ENCODE assay signal across 7 mouse cellular contexts in genomic region chr16:4789311-4789768, GRCm38 (mm10). TPM values are rescaled to one million over a fixed set of nuclear protein-coding genes. Genes with fewer than 3 reads are reported as not detected.
DNase-seq lines count a peak whose midpoint lies in the region; ATAC-seq lines count a peak whose summit lies in the region.

No protein-coding gene starts in this region.

- peak overlapping the region; percentile 93 for H3K27ac ChIP-seq in lung, embryonic 15.5 days
- H3K27ac ChIP-seq in embryonic facial prominence, embryonic 12.5 days, result peak overlapping the region; percentile 98
- peak overlapping the region; percentile 97 for H3K27ac ChIP-seq in hindbrain, embryonic 15.5 days (replicated peaks)
- H3K27ac ChIP-seq in midbrain, embryonic 11.5 days (ENCODE audit: low read depth, low read length), result no peak overlapping the region

- peak overlapping the region; percentile 80 for H3K9ac ChIP-seq in lung, embryonic 15.5 days
- peak overlapping the region; percentile 80 for H3K9ac ChIP-seq in embryonic facial prominence, embryonic 12.5 days
- H3K9ac ChIP-seq in hindbrain, embryonic 15.5 days, result peak overlapping the region; percentile 94
- H3K9ac ChIP-seq in midbrain, embryonic 11.5 days (ENCODE audit: low read length), result peak overlapping the region; percentile 87

- under 1% methylated on average over 29 of the region's 29 CpGs for WGBS in lung, embryonic 15.5 days
- under 1% methylated on average over 29 of the region's 29 CpGs for WGBS in embryonic facial prominence, embryonic 12.5 days
- WGBS in hindbrain, embryonic 15.5 days, result 0% methylated on average over 29 of the region's 29 CpGs
- whole genome bisulfite sequencing in midbrain, embryonic 11.5 days, result under 1% methylated on average over 29 of the region's 29 CpGs

- H3K4me3 ChIP-seq in lung, embryonic 15.5 days, result peak overlapping the region; percentile 80
- peak overlapping the region; percentile 81 for H3K4me3 ChIP-seq in embryonic facial prominence, embryonic 12.5 days
- H3K4me3 ChIP-seq in hindbrain, embryonic 15.5 days, result peak overlapping the region; percentile 92
- peak overlapping the region; percentile 65 for H3K4me3 ChIP-seq in midbrain, embryonic 11.5 days (ENCODE audit: low read depth, low read length)

- DNase-seq in lung, postnatal 4 days, result no peak
- peak; percentile 45 for DNase-seq in adipocyte (ENCODE audit: low spot score)
- DNase-seq in midbrain, embryonic 11.5 days (ENCODE audit: low spot score, missing footprints), result no peak
- no peak for DNase-seq in yolk sac, embryonic 10.5 days (ENCODE audit: low spot score)

- H3K4me2 ChIP-seq in lung, embryonic 15.5 days, result peak overlapping the region; percentile 71
- peak overlapping the region; percentile 91 for H3K4me2 ChIP-seq in embryonic facial prominence, embryonic 12.5 days (replicated peaks)
- H3K4me2 ChIP-seq in hindbrain, embryonic 15.5 days, result peak overlapping the region; percentile 86
- H3K4me2 ChIP-seq in midbrain, embryonic 11.5 days, result peak overlapping the region; percentile 73

- H3K27me3 ChIP-seq in lung, embryonic 15.5 days, result no peaks in the 10 kb centered on the region
- H3K27me3 ChIP-seq in embryonic facial prominence, embryonic 12.5 days, result no peaks in the 10 kb centered on the region
- H3K27me3 ChIP-seq in hindbrain, embryonic 15.5 days, result no peaks in the 10 kb centered on the region
- H3K27me3 ChIP-seq in midbrain, embryonic 11.5 days (ENCODE audit: control insufficient read depth, insufficient read depth, low read length), result no peaks in the 10 kb centered on the region

- peak; percentile 46 for ATAC-seq in lung, embryonic 15.5 days (ENCODE audit: borderline replicate concordance, extremely low read depth, low FRiP score, low TSS enrichment)
- peak; percentile 66 for ATAC-seq in embryonic facial prominence, embryonic 12.5 days (ENCODE audit: insufficient number of reproducible peaks, insufficient read depth, low FRiP score, low TSS enrichment)
- peak; percentile 72 for ATAC-seq in hindbrain, embryonic 15.5 days (ENCODE audit: low FRiP score, low read depth)
- ATAC-seq in midbrain, embryonic 11.5 days (ENCODE audit: low FRiP score), result peak; percentile 74

- no peaks in the 10 kb centered on the region for H3K9me3 ChIP-seq in lung, embryonic 15.5 days
- H3K9me3 ChIP-seq in embryonic facial prominence, embryonic 12.5 days, result no peaks in the 10 kb centered on the region
- no peaks in the 10 kb centered on the region for H3K9me3 ChIP-seq in hindbrain, embryonic 15.5 days
- no peaks in the 10 kb centered on the region for H3K9me3 ChIP-seq in midbrain, embryonic 11.5 days (ENCODE audit: control insufficient read depth, low read length)

- peaks cover 32% of the 10 kb centered on the region for H3K4me1 ChIP-seq in lung, embryonic 15.5 days
- H3K4me1 ChIP-seq in embryonic facial prominence, embryonic 12.5 days, result peaks cover 27% of the 10 kb centered on the region
- H3K4me1 ChIP-seq in hindbrain, embryonic 15.5 days (replicated peaks), result peaks cover 53% of the 10 kb centered on the region
- H3K4me1 ChIP-seq in midbrain, embryonic 11.5 days (ENCODE audit: control insufficient read depth, insufficient read depth, low read length), result peaks cover 16% of the 10 kb centered on the region

- no peaks in the 10 kb centered on the region for H3K36me3 ChIP-seq in lung, embryonic 15.5 days
- H3K36me3 ChIP-seq in embryonic facial prominence, embryonic 12.5 days, result no peaks in the 10 kb centered on the region
- H3K36me3 ChIP-seq in hindbrain, embryonic 15.5 days, result no peaks in the 10 kb centered on the region
- H3K36me3 ChIP-seq in midbrain, embryonic 11.5 days (ENCODE audit: control insufficient read depth, insufficient read depth, low read length), result no peaks in the 10 kb centered on the region

RNA-seq across cellular contexts. Expression of gene Cdip1, which starts 0.8 kb away (rescaled TPM):
- 83.2 and 91.1 TPM in 2 replicates for polyA plus RNA-seq in lung, embryonic 15.5 days (2015; fragmentation: Nextera tagmentation; extraction: Ambion mirVana)
- 96.8 and 99.7 TPM in 2 replicates for polyA plus RNA-seq in embryonic facial prominence, embryonic 12.5 days (2016; fragmentation: Nextera tagmentation; extraction: Ambion mirVana)
- polyA plus RNA-seq in hindbrain, embryonic 15.5 days (2015; fragmentation: Nextera tagmentation; extraction: Ambion mirVana), result 125 and 134 TPM in 2 replicates
- 85.7 and 85.8 TPM in 2 replicates for polyA plus RNA-seq in midbrain, embryonic 11.5 days (2014; fragmentation: Nextera tagmentation; extraction: Ambion mirVana)

RNA-seq across cellular contexts. Expression of gene 4930562C15Rik, which starts 45.9 kb away (rescaled TPM):
- polyA plus RNA-seq in lung, embryonic 15.5 days (2015; fragmentation: Nextera tagmentation; extraction: Ambion mirVana), result 0.57 and 0.69 TPM in 2 replicates
- 0.50 and 0.67 TPM in 2 replicates for polyA plus RNA-seq in embryonic facial prominence, embryonic 12.5 days (2016; fragmentation: Nextera tagmentation; extraction: Ambion mirVana)
- polyA plus RNA-seq in hindbrain, embryonic 15.5 days (2015; fragmentation: Nextera tagmentation; extraction: Ambion mirVana), result 0.26 and 0.43 TPM in 2 replicates
- polyA plus RNA-seq in midbrain, embryonic 11.5 days (2014; fragmentation: Nextera tagmentation; extraction: Ambion mirVana), result 0.29 TPM in 1 of 2 replicates, not detected in the other
